Mouse (Mus musculus) C2C12 (cell line): ENCODE data around the gene Slc7a1.

ENCODE experiments used
- CEBPB ChIP-seq: IDR thresholded peaks from one replicate; pipeline ENCODE4 v1.6.1; 2011; ENCODE audit warnings: low read depth, mild to moderate bottlenecking, control low read depth, moderate library complexity
- CTCF ChIP-seq: IDR thresholded peaks from one replicate; pipeline ENCODE4 v1.5.1; 2011; ENCODE audit not compliant: control insufficient read depth, insufficient read depth, insufficient read length
- MAX ChIP-seq: IDR thresholded peaks from one replicate; pipeline ENCODE4 v1.6.1; 2011; ENCODE audit warnings: mild to moderate bottlenecking, control low read depth
- MYOD1 ChIP-seq: IDR thresholded peaks from one replicate; pipeline ENCODE4 v1.6.1; 2011; ENCODE audit warnings: low read depth; ENCODE audit not compliant: control insufficient read depth, insufficient read length
- MYOG ChIP-seq: IDR thresholded peaks from one replicate; pipeline ENCODE4 v1.6.1; 2011; ENCODE audit not compliant: control insufficient read depth, insufficient read length; ENCODE audit errors: extremely low read depth
- USF1 ChIP-seq: IDR thresholded peaks from one replicate; pipeline ENCODE4 v1.6.1; 2011; ENCODE audit warnings: low read depth, mild to moderate bottlenecking, control low read depth, moderate library complexity

- no peak for TF ChIP-seq CTCF
- no peak for TF ChIP-seq CEBPB
- no peak for TF ChIP-seq MYOG
- TF ChIP-seq USF1 = no peak
- no peak for TF ChIP-seq MAX
- TF ChIP-seq MYOD1 = no peak
These were observed 24.2 kb downstream of the Slc7a1 start for GRCm38 (mm10) chr5:148375480-148375879.
